Mouse (Mus musculus) lung, postnatal 0 days (tissue): ENCODE data around the gene Kdm1b. TPM values are rescaled to one million over a fixed set of nuclear protein-coding genes. Genes with fewer than 3 reads are reported as not detected.
A peak's percentile ranks its signal among the peaks of the same experiment; 100 is the strongest.

Experiments used
- ATAC-seq: fragments of 200-750 bp; cut with Nextera tagmentation; 2 replicates; pipeline ENCODE4 v1.8.0; 2017; ENCODE audit warnings: moderate library complexity
- DNase-seq: peaks from one replicate; pipeline ENCODE4 v3.0.0-alpha.2; 2016; ENCODE audit warnings: low spot score
- H3K27ac ChIP-seq: fragments of 300-500 bp; sonication (generic); 2 replicates; pipeline ENCODE4 v1.5.1; 2014; ENCODE audit warnings: antibody characterized with exemption, mild to moderate bottlenecking, low read length, mixed read lengths
- H3K27me3 ChIP-seq: fragments of 300-500 bp; sonication (generic); replicated peaks from 2 replicates; pipeline ENCODE4 v1.6.1; 2014; ENCODE audit warnings: low read length, mixed read lengths; ENCODE audit not compliant: insufficient read depth
- H3K36me3 ChIP-seq: fragments of 300-500 bp; sonication (generic); 2 replicates; pipeline ENCODE4 v1.6.1; 2014; ENCODE audit warnings: low read length, mixed read lengths; ENCODE audit not compliant: insufficient read depth
- H3K4me1 ChIP-seq: fragments of 300-500 bp; sonication (generic); 2 replicates; pipeline ENCODE4 v1.6.1; 2014; ENCODE audit warnings: antibody characterized with exemption, low read depth, low read length, mixed read lengths; ENCODE audit not compliant: insufficient read depth
- H3K4me2 ChIP-seq: fragments of 300-500 bp; sonication (generic); replicated peaks from 2 replicates; pipeline ENCODE4 v1.6.1; 2014; ENCODE audit warnings: low read depth, mild to moderate bottlenecking, low read length, moderate library complexity, mixed read lengths
- H3K4me3 ChIP-seq: fragments of 300-500 bp; sonication (generic); 2 replicates; pipeline ENCODE4 v1.5.1; 2014; ENCODE audit warnings: low read depth, low read length
- H3K9ac ChIP-seq: fragments of 300-500 bp; sonication (generic); replicated peaks from 2 replicates; pipeline ENCODE4 v1.6.1; 2014; ENCODE audit warnings: low read depth, mild to moderate bottlenecking
- H3K9me3 ChIP-seq: fragments of 300-500 bp; sonication (generic); 2 replicates; pipeline ENCODE4 v1.6.1; 2016; ENCODE audit warnings: low read length, mixed read lengths
- CTCF ChIP-seq: IDR thresholded peaks from 2 replicates; pipeline ENCODE4 v1.5.1; 2016; ENCODE audit warnings: antibody characterized with exemption, mild to moderate bottlenecking
- EP300 ChIP-seq: IDR thresholded peaks from 2 replicates; pipeline ENCODE4 v1.6.1; 2016; ENCODE audit warnings: antibody characterized with exemption, mild to moderate bottlenecking, control low read depth
- WGBS: fragments of 180-500 bp; shearing (Covaris S2); extraction: QIAGEN DNeasy Blood & Tissue Kit; methylation state at CpG from one replicate; pipeline ENCODE4 v1.1.7; 2014; 5-methylcytosine and 5-hydroxymethylcytosine counted together
- polyA plus RNA-seq: library from polyadenylated mRNA; unstranded; fragments of >200 nt; fragmentation: Nextera tagmentation; extraction: Ambion mirVana; gene quantifications from 2 replicates; pipeline ENCODE4 v1.2.1, GENCODE M21; 2015

Gene Kdm1b
- polyA plus RNA-seq, 1 experiment from 2014 or later: 7.0 TPM

DNA sequence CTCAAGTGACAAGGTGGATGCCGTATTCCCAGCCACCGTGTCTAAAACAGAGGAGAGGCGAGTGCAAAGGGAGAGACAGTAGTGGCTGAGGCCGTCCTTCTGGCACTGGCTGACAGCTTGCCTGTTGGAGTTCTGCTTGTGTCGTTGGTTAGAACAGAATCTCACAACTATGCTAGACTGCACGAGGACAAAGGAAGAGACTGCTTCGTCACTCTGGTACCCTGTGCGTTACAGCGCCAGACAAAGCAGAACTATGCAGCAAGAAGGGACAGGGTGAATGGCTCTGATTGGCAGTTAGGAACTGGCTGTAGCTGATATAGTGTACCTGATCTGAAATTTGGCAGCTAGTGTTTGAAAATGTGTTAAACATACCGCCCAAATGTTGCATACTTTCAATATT lies 10.7 kb downstream of the Kdm1b start:
- Histone ChIP-seq H3K27ac (no peak overlapping the region), H3K27me3 (no peaks in the 10 kb centered on the region), H3K4me1 (no peaks in the 10 kb centered on the region), H3K4me2 (no peak overlapping the region), H3K36me3 (peaks cover 18% of the 10 kb centered on the region; the same call in 1 of the 2 replicates), H3K4me3 (no peak overlapping the region), H3K9ac (no peak overlapping the region), H3K9me3 (no peaks in the 10 kb centered on the region)
- ATAC-seq: no peak
- TF ChIP-seq CTCF (no peak), EP300 (no peak)
- no peak for DNase-seq
- 88% methylated on average over 10 of the region's 10 CpGs for WGBS

DNA sequence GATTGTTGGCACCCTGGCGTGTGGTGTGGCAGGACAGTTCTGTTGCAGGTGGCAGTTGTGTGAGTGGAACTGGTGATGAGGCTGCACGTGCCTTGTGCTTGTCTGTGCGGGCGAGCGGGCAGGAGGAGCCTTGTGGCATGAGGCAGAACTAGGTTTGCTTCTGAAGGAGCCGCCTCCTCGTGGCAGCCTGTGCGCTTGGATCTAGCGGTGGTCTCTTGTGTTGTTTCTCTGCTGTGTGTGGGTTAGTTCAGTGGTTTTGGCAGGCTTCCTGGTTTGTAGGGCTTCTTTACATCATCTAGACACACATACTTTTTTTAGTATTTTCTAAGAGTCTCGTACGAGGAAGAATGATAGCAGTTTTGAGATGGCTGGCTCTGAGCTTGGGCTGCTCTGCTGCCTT lies 12.8 kb downstream of the Kdm1b start:
- peaks cover 19% of the 10 kb centered on the region; the same call in 1 of the 2 replicates for H3K36me3 ChIP-seq
- ATAC-seq (no peak), DNase-seq (no peak)
- H3K4me2 ChIP-seq: no peak overlapping the region
- no peak overlapping the region for H3K27ac ChIP-seq
- H3K9ac ChIP-seq: no peak overlapping the region
- 67% methylated on average over 11 of the region's 11 CpGs for WGBS
- TF ChIP-seq EP300 (no peak), CTCF (no peak)
- H3K27me3 ChIP-seq: no peaks in the 10 kb centered on the region
- H3K4me3 ChIP-seq: no peak overlapping the region
- H3K4me1 ChIP-seq: no peaks in the 10 kb centered on the region
- H3K9me3 ChIP-seq: no peaks in the 10 kb centered on the region

DNA sequence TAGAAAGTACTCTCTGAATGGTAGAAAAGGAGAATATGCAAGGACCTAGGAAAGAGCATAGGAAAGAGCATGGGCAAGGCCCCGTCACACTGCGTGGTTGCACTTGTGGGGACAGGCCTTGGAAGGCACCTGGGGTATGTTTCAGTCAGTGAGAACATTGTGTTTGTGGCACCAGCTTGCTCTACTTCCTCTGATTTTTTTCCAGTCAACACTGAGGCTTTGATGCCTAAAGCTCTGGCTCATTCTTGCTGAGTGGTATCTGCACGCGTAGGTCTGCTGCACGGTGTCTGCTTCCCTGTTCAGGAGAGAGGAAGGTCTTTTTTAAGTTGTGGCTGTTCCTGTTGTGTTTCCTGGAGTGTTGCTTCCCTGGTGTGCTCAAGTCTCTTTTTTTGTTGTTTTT lies 13.5 kb downstream of the Kdm1b start:
- Histone ChIP-seq H3K27ac (no peak overlapping the region), H3K4me2 (no peak overlapping the region), H3K9me3 (no peaks in the 10 kb centered on the region), H3K36me3 (peaks cover 19% of the 10 kb centered on the region; the same call in 1 of the 2 replicates), H3K4me3 (no peak overlapping the region), H3K27me3 (no peaks in the 10 kb centered on the region), H3K9ac (no peak overlapping the region), H3K4me1 (no peaks in the 10 kb centered on the region)
- WGBS: 86% methylated on average over 5 of the region's 5 CpGs
- no peak for TF ChIP-seq CTCF
- no peak for TF ChIP-seq EP300
- ATAC-seq: no peak
- no peak for DNase-seq

DNA sequence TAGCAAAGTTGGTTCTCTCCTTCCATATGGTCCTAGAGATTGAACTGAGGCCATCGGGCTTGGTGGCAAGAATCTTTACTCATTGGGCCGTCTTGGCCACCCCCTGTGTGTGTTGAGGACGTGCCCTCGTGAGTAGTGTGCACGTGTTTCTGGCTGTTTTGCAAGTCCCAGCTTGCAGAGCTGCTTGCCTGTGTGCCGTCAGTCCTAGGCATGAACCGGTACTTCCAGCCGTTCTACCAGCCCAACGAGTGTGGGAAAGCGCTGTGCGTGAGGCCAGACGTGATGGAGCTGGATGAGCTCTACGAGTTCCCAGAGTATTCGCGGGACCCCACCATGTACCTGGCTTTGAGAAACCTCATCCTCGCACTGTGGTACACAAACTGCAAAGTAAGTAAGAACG lies 19.5 kb downstream of the Kdm1b start:
- H3K36me3 ChIP-seq: peaks cover 15% of the 10 kb centered on the region; the same call in 1 of the 2 replicates
- H3K4me3 ChIP-seq: no peak overlapping the region
- DNase-seq (no peak), ATAC-seq (no peak)
- no peaks in the 10 kb centered on the region for H3K9me3 ChIP-seq
- no peaks in the 10 kb centered on the region for H3K4me1 ChIP-seq
- no peaks in the 10 kb centered on the region for H3K27me3 ChIP-seq
- WGBS: 94% methylated on average over 17 of the region's 17 CpGs
- no peak overlapping the region for H3K9ac ChIP-seq
- H3K4me2 ChIP-seq: no peak overlapping the region
- no peak overlapping the region for H3K27ac ChIP-seq
- TF ChIP-seq CTCF (no peak), EP300 (no peak)

DNA sequence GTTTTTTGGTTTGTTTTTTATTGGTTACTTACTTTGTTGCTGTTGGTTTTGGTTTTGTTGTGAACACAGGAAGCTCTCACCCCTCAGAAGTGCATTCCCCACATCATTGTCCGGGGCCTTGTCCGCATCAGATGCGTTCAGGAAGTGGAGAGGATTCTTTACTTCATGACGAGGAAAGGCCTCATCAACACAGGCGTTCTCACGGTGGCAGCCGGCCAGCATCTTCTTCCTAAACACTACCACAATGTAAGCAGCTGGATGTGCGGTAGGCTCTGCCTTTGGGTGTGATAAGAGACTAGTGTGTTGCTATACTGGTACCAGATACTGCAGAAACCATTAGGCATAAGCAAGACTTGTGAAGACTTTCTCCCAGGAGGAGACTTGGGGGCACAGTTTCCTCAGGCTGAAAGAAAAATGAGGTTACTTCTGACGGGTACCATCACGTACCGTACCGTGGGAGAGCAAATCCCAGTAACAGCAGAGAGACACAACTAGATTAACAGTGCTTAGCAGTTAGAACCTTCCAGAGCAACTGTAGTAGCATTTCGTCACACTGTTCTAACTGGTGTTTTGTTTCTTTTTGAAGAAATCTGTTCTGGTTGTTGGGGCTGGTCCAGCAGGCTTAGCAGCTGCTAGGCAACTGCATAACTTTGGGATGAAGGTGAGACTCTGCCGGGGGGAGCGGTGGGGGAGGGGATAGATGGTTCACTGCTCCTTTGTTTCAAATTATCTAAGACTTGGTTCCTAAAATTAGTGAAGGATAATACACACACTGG lies 20.9 kb downstream of the Kdm1b start:
- H3K4me1 ChIP-seq: no peaks in the 10 kb centered on the region
- WGBS: 49% methylated on average over 15 of the region's 15 CpGs
- no peak overlapping the region for H3K4me3 ChIP-seq
- 0 out of 2 replicates have a peak overlapping the region, but pooled peaks have one; percentile 26 for H3K27ac ChIP-seq
- no peaks in the 10 kb centered on the region for H3K27me3 ChIP-seq
- H3K9me3 ChIP-seq: no peaks in the 10 kb centered on the region
- ATAC-seq: peak; percentile 75
- peak; percentile 63 for DNase-seq
- no peak overlapping the region for H3K9ac ChIP-seq
- peaks cover 15% of the 10 kb centered on the region; the same call in 1 of the 2 replicates for H3K36me3 ChIP-seq
- no peak for TF ChIP-seq CTCF
- no peak overlapping the region for H3K4me2 ChIP-seq

GRCm38 (mm10) chr13:47066516-47066915 lies 23.2 kb downstream of the Kdm1b start:
- peaks cover 7% of the 10 kb centered on the region; the same call in 1 of the 2 replicates for H3K36me3 ChIP-seq

More at GRCm38 (mm10) chr13:47066516-47066915, 23.2 kb downstream of the Kdm1b start:
- Histone ChIP-seq H3K4me3 (no peak overlapping the region), H3K27ac (no peak overlapping the region), H3K9ac (no peak overlapping the region), H3K27me3 (no peaks in the 10 kb centered on the region), H3K4me2 (no peak overlapping the region), H3K4me1 (no peaks in the 10 kb centered on the region), H3K9me3 (no peaks in the 10 kb centered on the region)
- no peak for TF ChIP-seq CTCF
- no peak for TF ChIP-seq EP300
- WGBS: 95% methylated on average over 10 of the region's 10 CpGs
- no peak for ATAC-seq
- DNase-seq: no peak
